8 mouse cellular contexts compared by ENCODE assay signal in genomic region chr1:30873541-30874260, GRCm38 (mm10). TPM values are rescaled to one million over a fixed set of nuclear protein-coding genes. Genes with fewer than 3 reads are reported as not detected.
A peak's percentile ranks its signal among the peaks of the same experiment; 100 is the strongest.
DNase-seq lines count a peak whose midpoint lies in the region; ATAC-seq lines count a peak whose summit lies in the region.

Phf3 (minus strand) TSS chr1:30873921.

- peak within 1 kb of the TSS; percentile 87 for H3K9ac ChIP-seq in hindbrain, embryonic 11.5 days (ENCODE audit: low read depth, low read length)

- peak within 1 kb of the TSS; percentile 73 for H3K4me3 ChIP-seq in hindbrain, embryonic 11.5 days (ENCODE audit: low read depth, low read length)

- H3K27me3 ChIP-seq in hindbrain, embryonic 11.5 days (ENCODE audit: control insufficient read depth, insufficient read depth, low read length), result no peaks in the 10 kb centered on the region

- peak within 1 kb of the TSS; percentile 99 for H3K27ac ChIP-seq in hindbrain, embryonic 11.5 days (ENCODE audit: low read depth, low read length)

- no peaks in the 10 kb centered on the region for H3K36me3 ChIP-seq in hindbrain, embryonic 11.5 days (ENCODE audit: control insufficient read depth, insufficient read depth, low read length)

- ATAC-seq in hindbrain, embryonic 11.5 days (ENCODE audit: low FRiP score), result peak; percentile 94

- H3K4me1 ChIP-seq in hindbrain, embryonic 11.5 days (replicated peaks; ENCODE audit: control insufficient read depth, insufficient read depth, low read length), result no peaks in the 10 kb centered on the region

- DNase-seq in MN1 (ENCODE audit: low spot score), result peak; percentile 96
- DNase-seq in cerebellum, adult 9-10 months, result peak; percentile 90
- DNase-seq in frontal cortex, adult 2 months (ENCODE audit: extremely low spot score in 1 of 2, low spot score in 1 of 2), result peak; percentile 74 to 84
- DNase-seq in hindbrain, embryonic 11.5 days (ENCODE audit: low spot score), result peak; percentile 94
- DNase-seq in layer of hippocampus, postnatal 10 days (ENCODE audit: low spot score in 2 of 2), result peak; percentile 87 to 93
- DNase-seq in lung, postnatal 10 days, result peak; percentile 93
- peak; percentile 92 for DNase-seq in ovary, postnatal 36 days (ENCODE audit: low spot score)
- peak; percentile 91 for DNase-seq in thymus, postnatal 25 days

- H3K9me3 ChIP-seq in hindbrain, embryonic 11.5 days (ENCODE audit: control insufficient read depth, low read length), result no peaks in the 10 kb centered on the region

- peak within 1 kb of the TSS; percentile 48 for H3K4me2 ChIP-seq in hindbrain, embryonic 11.5 days (replicated peaks; ENCODE audit: low read depth, low read length)

- WGBS in hindbrain, embryonic 11.5 days, result under 1% methylated on average over 58 of the region's 85 CpGs

RNA-seq across cellular contexts. Expression of gene Phf3, which starts in this region (rescaled TPM):
- 52.4 and 58.5 TPM in 2 replicates for polyA plus RNA-seq in frontal cortex, adult 2 months (2012; rRNA removed)
- 44.6 and 58.0 TPM in 2 replicates for polyA plus RNA-seq in hindbrain, embryonic 11.5 days (2014; fragmentation: Nextera tagmentation; extraction: Ambion mirVana)
- 10 to 100 TPM; 80.1 to 82.2 TPM for total RNA-seq in layer of hippocampus, postnatal 10 days (2021)

Comparison
In these comparisons a context has a peak if more than half of its experiments do, and no peak if none do; other contexts are left out.
1. Peak in every context shown above with its lines: DNase-seq, ATAC-seq, H3K4me3 ChIP-seq and H3K27ac ChIP-seq.